Mouse (Mus musculus) ZHBTc4 (cell line): Measurements from ENCODE around the gene Haghl.

ENCODE experiments used
- DNase-seq: peaks from one replicate; pipeline ENCODE4 v3.0.0-alpha.2; 2011; ENCODE audit warnings: low read depth, low spot score

Haghl gene

DNA sequence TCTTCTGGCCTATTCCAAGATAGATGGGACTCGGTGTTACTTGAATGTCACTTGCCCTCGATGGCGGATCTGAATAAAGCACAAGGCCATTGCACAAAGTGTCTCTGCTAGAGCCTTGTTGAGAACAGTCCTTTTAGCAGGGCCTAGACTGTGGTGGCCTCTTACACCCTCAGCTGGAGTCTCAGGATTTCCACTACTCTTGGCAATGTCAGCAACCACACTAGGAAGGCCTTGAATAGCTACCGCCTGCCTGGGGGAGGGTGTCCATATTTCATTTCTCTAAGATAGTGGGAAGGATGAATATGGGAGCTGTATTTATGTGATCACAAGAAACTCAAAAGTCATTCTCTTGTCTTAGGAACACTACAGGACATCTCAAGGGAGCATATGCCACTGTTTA, 37.2 kb downstream of the Haghl start:
- no peak for DNase-seq

DNA sequence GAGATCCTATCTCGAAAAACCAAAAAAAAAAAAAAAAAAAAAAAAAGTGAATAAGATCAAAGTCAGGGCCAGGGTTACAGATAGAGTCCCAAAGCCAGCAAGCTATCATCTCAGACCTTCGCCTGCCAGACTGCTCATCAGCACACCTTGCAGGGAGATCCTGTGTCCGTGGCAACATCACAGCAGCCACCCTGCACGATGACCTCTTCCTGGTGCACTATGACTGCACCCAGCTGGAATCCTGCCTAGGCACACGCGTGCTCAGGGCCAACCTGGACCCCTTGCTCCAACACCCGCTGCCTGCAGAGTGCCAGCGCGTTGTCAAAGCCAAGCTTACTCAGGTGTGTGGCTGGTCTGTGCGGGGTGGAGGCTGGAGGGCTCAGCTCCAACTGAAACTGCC, 41.2 kb downstream of the Haghl start:
- no peak for DNase-seq

DNA sequence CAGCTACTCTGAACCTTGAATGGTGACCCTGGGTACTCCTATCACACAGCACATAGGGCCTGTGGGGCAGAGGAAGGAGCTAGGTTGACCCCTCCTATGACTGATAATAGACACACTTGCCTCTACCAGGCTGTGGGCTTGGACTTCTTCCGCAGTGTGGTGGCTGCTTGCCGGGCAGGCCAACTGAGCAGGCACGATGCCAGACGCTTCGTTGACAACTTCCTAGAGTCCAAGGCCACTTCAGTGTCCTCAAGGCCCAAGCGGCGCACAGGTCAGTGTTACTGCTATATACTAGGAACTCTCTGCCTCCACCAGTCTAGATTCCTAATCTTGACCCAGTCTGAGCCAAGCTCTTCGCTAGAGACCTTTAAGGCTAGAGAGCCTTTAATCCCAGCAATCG, 41.6 kb downstream of the Haghl start:
- no peak for DNase-seq

DNA sequence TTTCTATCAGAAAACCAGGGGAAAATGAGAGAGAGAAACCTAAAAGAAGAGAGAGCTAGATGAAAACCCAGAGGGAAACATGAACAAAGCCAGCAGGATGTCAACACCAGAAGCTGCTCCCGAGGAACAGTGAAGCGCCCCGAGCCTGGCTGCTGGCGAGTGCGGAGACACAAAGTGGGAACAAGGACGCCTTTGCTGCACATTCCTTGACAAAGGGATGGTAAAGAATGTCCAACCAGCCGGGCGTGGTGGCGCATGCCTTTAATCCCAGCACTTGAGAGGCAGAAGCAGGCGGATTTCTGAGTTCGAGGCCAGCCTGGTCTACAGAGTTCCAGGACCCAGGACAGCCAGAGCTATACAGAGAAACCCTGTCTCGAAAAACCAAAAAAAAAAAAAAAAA, 44.0 kb downstream of the Haghl start:
- peak; percentile 72 for DNase-seq

DNA sequence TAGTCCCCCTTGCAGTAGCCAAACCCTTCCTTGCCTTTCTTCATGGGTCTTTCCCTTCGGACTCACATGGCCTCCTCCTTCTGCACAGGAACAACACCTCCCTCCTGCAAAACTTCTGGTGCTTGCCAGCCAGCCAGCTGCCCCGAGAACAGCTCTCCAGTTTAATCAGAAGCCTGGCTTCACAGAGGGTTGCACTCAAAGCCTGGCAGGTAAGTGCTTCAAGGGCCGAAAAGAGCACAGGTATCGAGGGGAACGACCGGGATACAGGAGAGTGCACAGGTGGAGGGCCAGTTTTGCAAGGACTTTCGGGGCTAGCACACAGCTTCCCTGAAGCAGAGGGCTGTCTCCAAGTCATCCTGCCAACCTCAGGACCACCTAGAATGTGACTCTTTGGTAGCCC, 46.6 kb downstream of the Haghl start:
- DNase-seq, result no peak

DNA sequence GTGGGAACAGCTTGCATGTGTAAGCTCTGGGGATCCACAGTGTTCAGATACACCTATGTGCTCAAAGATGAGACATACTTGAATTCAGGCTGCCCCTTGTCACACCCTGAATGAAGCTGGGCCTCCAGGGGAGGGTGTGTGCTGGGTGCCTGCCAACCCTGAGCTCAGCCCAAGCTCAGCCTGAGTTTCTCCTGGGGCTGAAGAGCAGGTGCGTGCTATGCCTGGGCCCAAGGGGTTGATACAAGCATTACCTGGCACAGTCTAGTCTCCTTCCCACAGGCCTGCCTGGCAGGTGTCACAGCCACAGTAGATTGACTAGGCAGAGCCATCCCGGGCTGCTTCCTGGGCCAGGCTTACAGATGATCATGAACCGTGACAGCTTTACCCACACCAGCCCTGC, 49.7 kb downstream of the Haghl start, which contains the start of gene Mslnl:
Gene Mslnl (plus strand): TSS at position 298 of the 400 bp plus-strand sequence.
- DNase-seq, result no peak

DNA sequence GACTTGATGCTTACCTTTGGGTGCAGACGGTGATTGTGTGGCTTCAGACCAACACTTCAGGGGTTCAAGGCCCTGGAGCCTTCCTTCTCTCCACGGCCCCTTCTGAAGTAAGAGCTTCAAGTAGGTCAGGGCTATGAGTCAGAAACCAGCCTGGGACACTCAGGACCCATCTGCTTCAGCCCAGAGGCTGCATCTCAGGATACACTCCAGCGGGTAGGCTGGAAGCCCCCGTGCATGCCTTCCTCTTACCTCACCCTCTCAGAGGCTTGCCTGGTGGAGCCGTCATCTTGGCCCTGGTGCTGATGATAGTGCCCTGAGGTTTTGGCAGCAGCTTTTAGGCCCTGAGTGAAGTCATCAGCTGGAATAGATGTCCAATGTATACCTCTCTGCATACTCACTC, 50.2 kb downstream of the Haghl start:
- DNase-seq, result no peak

DNA sequence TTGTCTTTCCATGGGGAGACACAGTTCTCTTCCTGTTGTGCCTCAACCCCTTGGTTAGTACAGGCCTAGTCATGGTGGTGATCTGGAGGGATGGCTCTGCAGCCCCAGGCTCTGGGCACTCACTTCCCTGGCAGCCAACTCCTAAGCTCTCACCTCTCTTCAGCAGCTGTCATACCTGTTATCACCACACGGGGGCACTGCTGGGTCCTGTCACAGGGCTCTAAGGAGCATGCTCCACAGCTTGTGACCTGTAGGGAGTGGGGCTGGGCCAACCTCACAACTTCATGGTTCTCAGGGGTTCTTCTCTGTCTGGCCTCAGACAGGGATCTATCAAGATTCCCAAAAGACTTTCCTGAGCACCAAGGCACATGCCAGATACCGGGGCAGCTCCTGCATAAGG, 53.4 kb downstream of the Haghl start:
- DNase-seq, result peak; percentile 77
